Mouse (Mus musculus) cortical plate, adult 2 months (tissue): Measurements from ENCODE around the gene Cd2bp2.

Source experiments
- CTCF ChIP-seq: fragments of 200-500 bp; IDR thresholded peaks from 2 replicates; pipeline ENCODE4 v1.5.1; 2011; ENCODE audit warnings: mild to moderate bottlenecking, control low read depth, low read length; ENCODE audit not compliant: insufficient read depth; ENCODE audit errors: extremely low read depth
- POLR2A ChIP-seq: fragments of 200-500 bp; IDR thresholded peaks from 2 replicates; pipeline ENCODE4 v1.6.1; 2011; ENCODE audit warnings: mild to moderate bottlenecking, low read length, control low read depth; ENCODE audit not compliant: insufficient read depth; ENCODE audit errors: extremely low read depth

DNA sequence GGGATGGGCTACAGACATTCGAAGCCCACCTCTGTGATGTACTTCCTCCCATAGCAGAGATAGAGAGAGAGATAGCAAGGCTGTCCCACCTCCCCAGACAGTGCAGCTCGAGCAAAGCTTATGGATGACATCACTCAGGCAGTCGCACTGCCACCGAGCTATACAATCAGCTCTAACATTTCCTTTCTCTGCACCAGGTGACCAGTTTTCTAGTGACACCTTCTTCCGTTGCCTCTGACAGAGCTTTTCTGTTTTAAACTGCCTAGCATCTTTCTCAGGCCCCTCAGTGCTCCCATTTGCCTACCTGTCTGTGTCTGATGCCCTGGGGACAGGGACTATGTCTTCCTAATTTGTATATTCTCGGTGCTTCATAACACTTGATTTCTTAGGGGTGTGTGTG is 24.6 kb upstream of the Cd2bp2 start:
- TF ChIP-seq CTCF (no peak), POLR2A (no peak)
